7 mouse cellular contexts compared by ENCODE assay signal in genomic region chr3:95701877-95702540, GRCm38 (mm10). TPM values are rescaled to one million over a fixed set of nuclear protein-coding genes. Genes with fewer than 3 reads are reported as not detected.
DNase-seq lines count a peak whose midpoint lies in the region; ATAC-seq and TF ChIP-seq lines count a peak whose summit lies in the region.

No protein-coding gene starts in this region.

- H3K79me2 ChIP-seq in heart, adult 2 months (replicated peaks; ENCODE audit: control insufficient read depth, insufficient read depth, low read length), result no peaks in the 10 kb centered on the region
- no peaks in the 10 kb centered on the region for H3K79me2 ChIP-seq in liver, adult 2 months (ENCODE audit: control insufficient read depth, insufficient read depth, low read length)

- TF ChIP-seq EP300 in heart, adult 2 months (IDR thresholded peaks at IDR 0.05; ENCODE audit: insufficient read depth, low read depth, low read length), result 0 out of 2 replicates have a peak, but pooled peaks have one; percentile 59

- peak; percentile 56 for TF ChIP-seq CTCF in heart, adult 2 months (IDR thresholded peaks at IDR 0.05)
- TF ChIP-seq CTCF in liver, adult 2 months (IDR thresholded peaks at IDR 0.05; ENCODE audit: low read depth, low read length), result 0 out of 2 replicates have a peak, but pooled peaks have one; percentile 11
- TF ChIP-seq CTCF in midbrain, postnatal 0 days (IDR thresholded peaks at IDR 0.05), result peak; percentile 31; the same call in 1 of the 2 replicates

- H3K4me2 ChIP-seq in midbrain, postnatal 0 days (ENCODE audit: low read depth, low read length, poor library complexity, severe bottlenecking), result peak overlapping the region; percentile 42

- H3K9me3 ChIP-seq in midbrain, postnatal 0 days (ENCODE audit: low read length), result no peaks in the 10 kb centered on the region

- peaks cover 9% of the 10 kb centered on the region for H3K36me3 ChIP-seq in heart, adult 2 months (ENCODE audit: control insufficient read depth, insufficient read depth, low read length)
- H3K36me3 ChIP-seq in liver, adult 2 months (ENCODE audit: control insufficient read depth, insufficient read depth, low read length), result no peaks in the 10 kb centered on the region
- no peaks in the 10 kb centered on the region for H3K36me3 ChIP-seq in midbrain, postnatal 0 days (ENCODE audit: insufficient read depth, low read length)

- TF ChIP-seq POLR2A in heart, adult 2 months (IDR thresholded peaks at IDR 0.05; ENCODE audit: insufficient read depth, low read depth, low read length), result peak; percentile 65; the same call in 1 of the 2 replicates
- TF ChIP-seq POLR2A in liver, adult 2 months (IDR thresholded peaks at IDR 0.05; ENCODE audit: extremely low read depth, insufficient read depth, low read length), result no peak

- peak; percentile 71 for ATAC-seq in midbrain, postnatal 0 days (ENCODE audit: low FRiP score)

- peak overlapping the region; percentile 70 for H3K9ac ChIP-seq in heart, adult 2 months (ENCODE audit: low read depth, low read length)
- H3K9ac ChIP-seq in liver, adult 2 months (ENCODE audit: low read depth, low read length), result peak overlapping the region; percentile 53
- peak overlapping the region; percentile 48 for H3K9ac ChIP-seq in midbrain, postnatal 0 days (replicated peaks; ENCODE audit: low read length, poor library complexity, severe bottlenecking)

- no peaks in the 10 kb centered on the region for H3K27me3 ChIP-seq in heart, adult 2 months (ENCODE audit: control insufficient read depth, insufficient read depth, low read length)
- H3K27me3 ChIP-seq in liver, adult 2 months (ENCODE audit: control insufficient read depth, insufficient read depth, low read length), result no peaks in the 10 kb centered on the region
- no peaks in the 10 kb centered on the region for H3K27me3 ChIP-seq in midbrain, postnatal 0 days (ENCODE audit: insufficient read depth, low read length)

- intact Hi-C loops in heart, adult 2 months (cut with DNase I), result loop anchor here (5.0 kb wide), 1 partner anchor 115 kb away; the partner anchor contains the start of gene Rprd2

- H3K4me1 ChIP-seq in heart, adult 2 months (ENCODE audit: control insufficient read depth, insufficient read depth, low read length), result peaks cover 12% of the 10 kb centered on the region
- H3K4me1 ChIP-seq in liver, adult 2 months (ENCODE audit: control insufficient read depth, insufficient read depth, low read length), result peaks cover 5% of the 10 kb centered on the region; the same call in 1 of the 2 replicates
- peaks cover 4% of the 10 kb centered on the region; the same call in 1 of the 2 replicates for H3K4me1 ChIP-seq in midbrain, postnatal 0 days (ENCODE audit: insufficient read depth, low read length)

- peak overlapping the region; percentile 77 for H3K27ac ChIP-seq in heart, adult 2 months
- peak overlapping the region; percentile 21; the same call in 1 of the 2 replicates for H3K27ac ChIP-seq in liver, adult 2 months (replicated peaks; ENCODE audit: insufficient read depth, low read depth, low read length)
- no peak overlapping the region for H3K27ac ChIP-seq in midbrain, postnatal 0 days (ENCODE audit: low read depth, low read length)

- peak; percentile 76 for DNase-seq in adrenal gland, postnatal 25 days
- DNase-seq in embryo, embryonic 11.5 days (ENCODE audit: low read depth, low spot score), result peak; percentile 67
- peak; percentile 83 to 85 for DNase-seq in heart, adult 2 months
- peak; percentile 77 for DNase-seq in kidney, adult 18-20 months
- DNase-seq in liver, adult 2 months (ENCODE audit: extremely low read depth, low read depth, low spot score), result peak; percentile 57
- peak; percentile 57 for DNase-seq in midbrain, postnatal 0 days (ENCODE audit: low spot score)
- DNase-seq in urinary bladder, postnatal 36 days (ENCODE audit: low spot score in 2 of 2), result peak; percentile 54 to 83

- 5% methylated on average over 24 of the region's 24 CpGs for whole genome bisulfite sequencing in heart, adult 2 months
- 18% methylated on average over 24 of the region's 24 CpGs for WGBS in liver, adult 2 months
- WGBS in midbrain, postnatal 0 days, result 5% methylated on average over 24 of the region's 24 CpGs

- peak overlapping the region; percentile 45 for H3K4me3 ChIP-seq in heart, adult 2 months
- no peak overlapping the region; the same call in 1 of the 2 replicates for H3K4me3 ChIP-seq in liver, adult 2 months (ENCODE audit: insufficient read depth, low read depth, low read length)
- H3K4me3 ChIP-seq in midbrain, postnatal 0 days (ENCODE audit: low read depth, low read length), result peak overlapping the region; percentile 12

RNA-seq across cellular contexts. Expression of gene Adamtsl4, which starts 14.3 kb away (rescaled TPM):
- total RNA-seq in adrenal gland, postnatal 25 days (2021), result 5.6 and 6.1 TPM in 2 replicates
- 10 to 100 TPM; 39.2 to 51.4 TPM for total RNA-seq in heart, adult 2 months (2021)
- 36.2 and 46.2 TPM in 2 replicates for polyA plus RNA-seq in heart, adult 2 months (2012; rRNA removed)
- total RNA-seq in liver, adult 2 months (2014; rRNA removed), result 0.55 and 1.6 TPM in 2 replicates
- 2.5 and 4.7 TPM in 2 replicates for polyA plus RNA-seq in liver, adult 2 months (2012; rRNA removed)
- 1.3 and 1.4 TPM in 2 replicates for total RNA-seq in midbrain, postnatal 0 days (2014; rRNA removed)
- 1.0 and 1.4 TPM in 2 replicates for polyA plus RNA-seq in midbrain, postnatal 0 days (2015; fragmentation: Nextera tagmentation; extraction: Ambion mirVana)

RNA-seq across cellular contexts. Expression of gene Ecm1, which starts 37.4 kb away (rescaled TPM):
- 306 and 318 TPM in 2 replicates for total RNA-seq in adrenal gland, postnatal 25 days (2021)
- total RNA-seq in heart, adult 2 months (2021), result 10 to 100 TPM; 54.4 to 61.9 TPM
- 173 and 200 TPM in 2 replicates for polyA plus RNA-seq in heart, adult 2 months (2012; rRNA removed)
- total RNA-seq in liver, adult 2 months (2014; rRNA removed), result 48.1 and 87.7 TPM in 2 replicates
- polyA plus RNA-seq in liver, adult 2 months (2012; rRNA removed), result 354 and 374 TPM in 2 replicates
- total RNA-seq in midbrain, postnatal 0 days (2014; rRNA removed), result 6.2 and 9.9 TPM in 2 replicates
- 9.7 and 10.8 TPM in 2 replicates for polyA plus RNA-seq in midbrain, postnatal 0 days (2015; fragmentation: Nextera tagmentation; extraction: Ambion mirVana)

RNA-seq across cellular contexts. Expression of gene Mcl1, which starts 43.4 kb away (rescaled TPM):
- total RNA-seq in adrenal gland, postnatal 25 days (2021), result 165 and 167 TPM in 2 replicates
- total RNA-seq in heart, adult 2 months (2021), result 100 to 1,000 TPM; 134 to 139 TPM
- polyA plus RNA-seq in heart, adult 2 months (2012; rRNA removed), result 39.1 and 64.4 TPM in 2 replicates
- total RNA-seq in liver, adult 2 months (2014; rRNA removed), result 57.5 and 92.2 TPM in 2 replicates
- polyA plus RNA-seq in liver, adult 2 months (2012; rRNA removed), result 38.7 and 39.4 TPM in 2 replicates
- total RNA-seq in midbrain, postnatal 0 days (2014; rRNA removed), result 105 and 136 TPM in 2 replicates
- polyA plus RNA-seq in midbrain, postnatal 0 days (2015; fragmentation: Nextera tagmentation; extraction: Ambion mirVana), result 35.8 and 42.8 TPM in 2 replicates

RNA-seq across cellular contexts. Expression of gene Tars2, which starts 58.0 kb away (rescaled TPM):
- total RNA-seq in adrenal gland, postnatal 25 days (2021), result 54.5 and 58.8 TPM in 2 replicates
- total RNA-seq in heart, adult 2 months (2021), result 10 to 100 TPM; 42.1 to 45.3 TPM
- polyA plus RNA-seq in heart, adult 2 months (2012; rRNA removed), result 31.3 and 54.4 TPM in 2 replicates
- total RNA-seq in liver, adult 2 months (2014; rRNA removed), result 18.9 and 22.2 TPM in 2 replicates
- polyA plus RNA-seq in liver, adult 2 months (2012; rRNA removed), result 24.6 and 26.5 TPM in 2 replicates
- 34.7 and 39.8 TPM in 2 replicates for total RNA-seq in midbrain, postnatal 0 days (2014; rRNA removed)
- 40.8 and 45.0 TPM in 2 replicates for polyA plus RNA-seq in midbrain, postnatal 0 days (2015; fragmentation: Nextera tagmentation; extraction: Ambion mirVana)
